Mouse (Mus musculus) spleen, postnatal 10 days (tissue): Measurements from ENCODE around the gene Smoc2.

Source experiments
- DNase-seq, 2 experiments: peaks; one replicate each; pipeline ENCODE4 v3.0.0; 2021 to 2022; ENCODE audit warnings: low spot score in 2 of 2

Gene Smoc2

GRCm38 (mm10) chr17:14412460-14412859 lies 133.2 kb downstream of the Smoc2 start:
- DNase-seq = no peak

GRCm38 (mm10) chr17:14414511-14414910 lies 135.2 kb downstream of the Smoc2 start:
- no peak for DNase-seq

GRCm38 (mm10) chr17:14420460-14421046 lies 141.2 kb downstream of the Smoc2 start:
- no peak for DNase-seq

GRCm38 (mm10) chr17:14426481-14426880 lies 147.2 kb downstream of the Smoc2 start:
- no peak for DNase-seq

GRCm38 (mm10) chr17:14434717-14435116 lies 155.4 kb downstream of the Smoc2 start:
- no peak for DNase-seq

GRCm38 (mm10) chr17:14445611-14446010 lies 166.3 kb downstream of the Smoc2 start:
- no peak for DNase-seq

- DNase-seq = no peak
Observed at GRCm38 (mm10) chr17:14447275-14447674, 168.0 kb downstream of the Smoc2 start.
